Mouse (Mus musculus): ENCODE measurements at regions not wholly inside any gene's neighbourhood (a gene's known extent, or its start where the extent isn't known, plus 50 kb on each side); places are given as distances from the start of the nearest gene placed in this dataset.

GRCm38 (mm10) chr13:97580241-97580874, 180.1 kb downstream of the Gm10260 start:
- TF ChIP-seq POLR2A (IDR thresholded peaks at IDR 0.05; ENCODE audit: low read depth, low read length) (no peak), CTCF (IDR thresholded peaks at IDR 0.05; ENCODE audit: extremely low read depth, insufficient read depth, insufficient read length, insufficient replicate concordance) (no peak)
